Mouse (Mus musculus): ENCODE results near the gene Cd79a.
A peak's percentile ranks its signal among the peaks of the same experiment; 100 is the strongest.

DNA sequence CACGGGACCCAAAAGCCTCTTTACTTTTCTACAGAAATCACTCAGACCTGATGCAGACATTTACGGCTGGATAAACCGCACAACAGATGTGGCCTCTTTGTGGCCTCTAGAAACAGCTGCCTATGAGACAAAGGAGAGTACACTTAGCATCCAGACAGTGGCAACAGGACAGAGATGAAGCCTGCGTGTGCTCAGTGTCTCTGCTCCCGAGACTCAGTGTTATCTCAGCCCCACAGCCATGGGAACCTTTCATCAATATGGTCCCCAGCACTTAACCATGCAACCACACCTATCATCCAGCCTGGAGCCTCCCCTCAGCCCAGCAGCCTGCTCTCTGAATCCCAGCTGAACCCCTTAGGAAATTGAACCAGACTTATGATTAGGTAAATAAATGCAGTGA is 37.9 kb upstream of the Cd79a start:
- no peak for TF ChIP-seq CTCF (IDR thresholded peaks at IDR 0.05; ENCODE audit: low read depth)
- TF ChIP-seq EP300 (IDR thresholded peaks at IDR 0.05; ENCODE audit: low read depth): peak; percentile 84
